Mouse (Mus musculus) olfactory bulb, adult 2 months (tissue): ENCODE data around the gene Gatad2b.
"Not testable (repeated sequence)": the region's sequence is repeated elsewhere in the genome, so short reads cannot be mapped to it uniquely, and the experiment has no call there.

Experiments used
- CTCF ChIP-seq: fragments of 200-500 bp; IDR thresholded peaks from 2 replicates; pipeline ENCODE4 v1.5.1; 2012; ENCODE audit warnings: low read depth, mild to moderate bottlenecking, low read length, moderate library complexity; ENCODE audit not compliant: insufficient read depth
- POLR2A ChIP-seq: fragments of 200-500 bp; IDR thresholded peaks from 2 replicates; pipeline ENCODE4 v1.6.1; 2012; ENCODE audit warnings: mild to moderate bottlenecking, low read depth, low read length, moderate library complexity; ENCODE audit not compliant: insufficient read depth

- TF ChIP-seq POLR2A, CTCF: not testable (repeated sequence)
These were observed 49.9 kb downstream of the Gatad2b start for GRCm38 (mm10) chr3:90342853-90343252.
